Comparison of ENCODE assay signal across 17 mouse cellular contexts in the genomic region with DNA sequence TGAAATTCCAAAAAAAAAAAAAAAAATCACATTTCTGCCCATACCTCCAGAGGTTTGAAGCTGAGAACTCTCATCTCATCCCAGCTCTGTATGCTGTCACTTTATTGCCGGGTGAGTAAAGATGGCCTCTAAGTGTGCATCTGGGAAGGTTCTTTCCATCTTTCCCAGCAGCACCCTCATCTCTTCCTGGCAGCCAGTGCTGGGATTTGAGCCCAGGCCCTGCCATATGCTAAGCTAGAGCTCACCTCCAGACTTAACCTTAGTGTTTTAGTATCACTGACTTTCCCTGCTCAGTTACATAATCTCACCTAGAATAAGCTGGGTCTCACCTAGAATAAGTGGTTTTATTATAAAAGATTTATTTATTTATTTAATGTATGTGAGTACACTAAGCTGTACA.
A peak's percentile ranks its signal among the peaks of the same experiment; 100 is the strongest.
DNase-seq lines count a peak whose midpoint lies in the region; ATAC-seq lines count a peak whose summit lies in the region.
"Had no signal": no experiment of that assay in that cellular context is flagged by ENCODE, and none has a peak within 500 bp of the region (broad histone marks: within the 10 kb centered on the region; RNA-seq: fewer than 3 reads in every experiment).

No protein-coding gene starts in this region.

- DNase-seq in cerebellum, adult 11 months = peak; percentile 26
- no peak for DNase-seq in cerebellum, adult 8-10 months
- peak; percentile 23 to 50 for DNase-seq in cerebellum, postnatal 10 days
- DNase-seq in cerebellum, adult 9-10 months = no peak
- peak; percentile 46 to 56 for DNase-seq in cerebellum, postnatal 25 days
- DNase-seq: adrenal gland, adult 8-10 months; adrenal gland, postnatal 14 days; adrenal gland, postnatal 36 days; B cell, adult 2 months; embryo, embryonic 11 days; gastrocnemius, adult 2 months had no signal

- ATAC-seq in cerebellum, adult (ENCODE audit: insufficient number of reproducible peaks, low FRiP score, low TSS enrichment) = no peak
- ATAC-seq: activated CD4-positive, CD25-positive, alpha-beta regulatory T cell, adult 4 months; CD4-positive, CD25-positive, alpha-beta regulatory T cell, adult 4 months; forebrain, embryonic 14.5 days; forebrain, embryonic 16.5 days; Patski had no signal

Comparison
In these comparisons a context has a peak if more than half of its experiments do, and no peak if none do; other contexts are left out.
1. DNase-seq: peak in cerebellum, adult 11 months (single experiment), cerebellum, postnatal 10 days (2 of 2) and cerebellum, postnatal 25 days (2 of 2); none in cerebellum, adult 8-10 months (single experiment) and cerebellum, adult 9-10 months (single experiment).